Mouse (Mus musculus) intestine, embryonic 16.5 days (tissue): ENCODE results near the gene Rac2. TPM values are rescaled to one million over a fixed set of nuclear protein-coding genes. Genes with fewer than 3 reads are reported as not detected.

ENCODE experiments used
- ATAC-seq: fragments of 200-750 bp; cut with Nextera tagmentation; 2 replicates; pipeline ENCODE4 v1.8.0; 2017; ENCODE audit warnings: moderate TSS enrichment, moderate library complexity
- H3K27ac ChIP-seq: fragments of 300-500 bp; sonication (generic); 2 replicates; pipeline ENCODE4 v1.5.1; 2014; ENCODE audit warnings: mild to moderate bottlenecking, low read length
- H3K27me3 ChIP-seq: fragments of 300-500 bp; sonication (generic); replicated peaks from 2 replicates; pipeline ENCODE4 v1.6.1; 2014; ENCODE audit warnings: low read length, control low read depth, mixed read lengths; ENCODE audit not compliant: control insufficient read depth, insufficient read depth
- H3K36me3 ChIP-seq: fragments of 300-500 bp; sonication (generic); 2 replicates; pipeline ENCODE4 v1.6.1; 2014; ENCODE audit warnings: low read length, control low read depth; ENCODE audit not compliant: control insufficient read depth, insufficient read depth
- H3K4me1 ChIP-seq: fragments of 300-500 bp; sonication (generic); 2 replicates; pipeline ENCODE4 v1.6.1; 2014; ENCODE audit warnings: low read length, control low read depth, mixed read lengths; ENCODE audit not compliant: control insufficient read depth, insufficient read depth
- H3K4me2 ChIP-seq: fragments of 300-500 bp; sonication (generic); 2 replicates; pipeline ENCODE4 v1.6.1; 2014; ENCODE audit warnings: low read depth, low read length, control low read depth
- H3K4me3 ChIP-seq: fragments of 300-500 bp; sonication (generic); 2 replicates; pipeline ENCODE4 v1.5.1; 2014; ENCODE audit warnings: mild to moderate bottlenecking, low read length
- H3K9ac ChIP-seq: fragments of 300-500 bp; sonication (generic); 2 replicates; pipeline ENCODE4 v1.6.1; 2014; ENCODE audit warnings: low read depth, low read length
- H3K9me3 ChIP-seq: fragments of 300-500 bp; sonication (generic); 2 replicates; pipeline ENCODE4 v1.6.1; 2016; ENCODE audit warnings: low read length, control low read depth; ENCODE audit not compliant: control insufficient read depth
- WGBS: fragments of 180-500 bp; shearing (Covaris S2); extraction: QIAGEN DNeasy Blood & Tissue Kit; methylation state at CpG from one replicate; pipeline ENCODE4 v1.1.7; 2014; 5-methylcytosine and 5-hydroxymethylcytosine counted together
- polyA plus RNA-seq: library from polyadenylated mRNA; unstranded; fragments of >200 nt; fragmentation: Nextera tagmentation; extraction: Ambion mirVana; gene quantifications from 2 replicates; pipeline ENCODE4 v1.2.1, GENCODE M21; 2015

Gene Rac2
- polyA plus RNA-seq, 1 experiment from 2014 or later, result 25.1 TPM

GRCm38 (mm10) chr15:78521331-78521730 is 51.3 kb downstream of the Rac2 start:
- ATAC-seq, result no peak
- Histone ChIP-seq H3K36me3 (no peaks in the 10 kb centered on the region), H3K27ac (no peak overlapping the region), H3K4me3 (no peak overlapping the region), H3K9ac (no peak overlapping the region), H3K4me2 (no peak overlapping the region), H3K27me3 (no peaks in the 10 kb centered on the region), H3K9me3 (no peaks in the 10 kb centered on the region), H3K4me1 (no peaks in the 10 kb centered on the region)
- 68% methylated on average over 8 of the region's 8 CpGs for WGBS

- no peaks in the 10 kb centered on the region for H3K36me3 ChIP-seq
- no peaks in the 10 kb centered on the region for H3K27me3 ChIP-seq
- no peak overlapping the region for H3K27ac ChIP-seq
- WGBS, result 64% methylated on average over 13 of the region's 13 CpGs
- no peak overlapping the region for H3K9ac ChIP-seq
- no peak overlapping the region for H3K4me2 ChIP-seq
- H3K4me3 ChIP-seq, result no peak overlapping the region
- no peak for ATAC-seq
- no peaks in the 10 kb centered on the region for H3K9me3 ChIP-seq
- no peaks in the 10 kb centered on the region for H3K4me1 ChIP-seq
Measured at GRCm38 (mm10) chr15:78520112-78520715, 52.4 kb downstream of the Rac2 start.

- no peaks in the 10 kb centered on the region for H3K36me3 ChIP-seq
- no peak overlapping the region for H3K27ac ChIP-seq
- no peak overlapping the region for H3K4me2 ChIP-seq
- no peak overlapping the region for H3K4me3 ChIP-seq
- H3K9ac ChIP-seq, result no peak overlapping the region
- no peak for ATAC-seq
- no peaks in the 10 kb centered on the region for H3K9me3 ChIP-seq
- no peaks in the 10 kb centered on the region for H3K27me3 ChIP-seq
- WGBS, result 56% methylated on average over 7 of the region's 7 CpGs
- peaks cover 2% of the 10 kb centered on the region; the same call in 1 of the 2 replicates for H3K4me1 ChIP-seq
Measured at GRCm38 (mm10) chr15:78518221-78518620, 54.4 kb downstream of the Rac2 start.

GRCm38 (mm10) chr15:78515759-78516158 is 56.8 kb downstream of the Rac2 start:
- H3K36me3 ChIP-seq, result no peaks in the 10 kb centered on the region
- H3K27ac ChIP-seq, result no peak overlapping the region
- no peak overlapping the region for H3K9ac ChIP-seq
- H3K4me1 ChIP-seq, result peaks cover 2% of the 10 kb centered on the region; the same call in 1 of the 2 replicates
- H3K4me2 ChIP-seq, result no peak overlapping the region
- ATAC-seq, result no peak
- WGBS, result 80% methylated on average over 6 of the region's 6 CpGs
- no peaks in the 10 kb centered on the region for H3K27me3 ChIP-seq
- H3K4me3 ChIP-seq, result no peak overlapping the region
- no peaks in the 10 kb centered on the region for H3K9me3 ChIP-seq

GRCm38 (mm10) chr15:78514393-78515146 is 58.0 kb downstream of the Rac2 start:
- Histone ChIP-seq H3K27ac (no peak overlapping the region), H3K9me3 (no peaks in the 10 kb centered on the region), H3K4me3 (no peak overlapping the region), H3K27me3 (no peaks in the 10 kb centered on the region), H3K4me1 (peaks cover 2% of the 10 kb centered on the region; the same call in 1 of the 2 replicates), H3K4me2 (no peak overlapping the region), H3K9ac (no peak overlapping the region), H3K36me3 (no peaks in the 10 kb centered on the region)
- peak; percentile 68 for ATAC-seq
- 25% methylated on average over 7 of the region's 7 CpGs for WGBS

- H3K4me2 ChIP-seq, result no peak overlapping the region
- WGBS, result 73% methylated on average over 14 of the region's 14 CpGs
- peaks cover 2% of the 10 kb centered on the region; the same call in 1 of the 2 replicates for H3K4me1 ChIP-seq
- peak; percentile 57 for ATAC-seq
- no peak overlapping the region for H3K9ac ChIP-seq
- H3K36me3 ChIP-seq, result no peaks in the 10 kb centered on the region
- H3K4me3 ChIP-seq, result no peak overlapping the region
- H3K27me3 ChIP-seq, result no peaks in the 10 kb centered on the region
- H3K9me3 ChIP-seq, result no peaks in the 10 kb centered on the region
- H3K27ac ChIP-seq, result no peak overlapping the region
Measured at GRCm38 (mm10) chr15:78513019-78513418, 59.6 kb downstream of the Rac2 start.

- H3K9me3 ChIP-seq, result no peaks in the 10 kb centered on the region
- H3K9ac ChIP-seq, result no peak overlapping the region
- peaks cover 2% of the 10 kb centered on the region; the same call in 1 of the 2 replicates for H3K4me1 ChIP-seq
- H3K36me3 ChIP-seq, result no peaks in the 10 kb centered on the region
- ATAC-seq, result no peak
- no peak overlapping the region for H3K27ac ChIP-seq
- WGBS, result 74% methylated on average over 7 of the region's 7 CpGs
- H3K4me2 ChIP-seq, result no peak overlapping the region
- H3K4me3 ChIP-seq, result no peak overlapping the region
- no peaks in the 10 kb centered on the region for H3K27me3 ChIP-seq
Measured at GRCm38 (mm10) chr15:78511951-78512350, 60.6 kb downstream of the Rac2 start.

- ATAC-seq, result no peak
- WGBS, result 85% methylated on average over 6 of the region's 6 CpGs
- H3K9ac ChIP-seq, result no peak overlapping the region
- no peaks in the 10 kb centered on the region for H3K9me3 ChIP-seq
- H3K27me3 ChIP-seq, result no peaks in the 10 kb centered on the region
- no peaks in the 10 kb centered on the region for H3K36me3 ChIP-seq
- no peak overlapping the region for H3K27ac ChIP-seq
- H3K4me3 ChIP-seq, result no peak overlapping the region
- peaks cover 2% of the 10 kb centered on the region; the same call in 1 of the 2 replicates for H3K4me1 ChIP-seq
- H3K4me2 ChIP-seq, result no peak overlapping the region
Measured at GRCm38 (mm10) chr15:78510736-78511135, 61.8 kb downstream of the Rac2 start.

GRCm38 (mm10) chr15:78510121-78510576 is 62.4 kb downstream of the Rac2 start:
- no peaks in the 10 kb centered on the region for H3K36me3 ChIP-seq
- WGBS, result 66% methylated on average over 8 of the region's 8 CpGs
- H3K9ac ChIP-seq, result 0 out of 2 replicates have a peak overlapping the region, but pooled peaks have one; percentile 21
- H3K27ac ChIP-seq, result no peak overlapping the region
- H3K4me3 ChIP-seq, result no peak overlapping the region
- H3K4me2 ChIP-seq, result no peak overlapping the region
- no peaks in the 10 kb centered on the region for H3K9me3 ChIP-seq
- no peaks in the 10 kb centered on the region for H3K27me3 ChIP-seq
- H3K4me1 ChIP-seq, result peaks cover 2% of the 10 kb centered on the region; the same call in 1 of the 2 replicates
- no peak for ATAC-seq
